Mouse (Mus musculus): ENCODE data around the gene Pogz. TPM values are rescaled to one million over a fixed set of nuclear protein-coding genes. Genes with fewer than 3 reads are reported as not detected.
"Not testable (repeated sequence)": the region's sequence is repeated elsewhere in the genome, so short reads cannot be mapped to it uniquely, and the experiment has no call there.

The Pogz gene
- polyA plus RNA-seq, 2 experiments from 2014 or later: 21.3 to 22.0 TPM

DNA sequence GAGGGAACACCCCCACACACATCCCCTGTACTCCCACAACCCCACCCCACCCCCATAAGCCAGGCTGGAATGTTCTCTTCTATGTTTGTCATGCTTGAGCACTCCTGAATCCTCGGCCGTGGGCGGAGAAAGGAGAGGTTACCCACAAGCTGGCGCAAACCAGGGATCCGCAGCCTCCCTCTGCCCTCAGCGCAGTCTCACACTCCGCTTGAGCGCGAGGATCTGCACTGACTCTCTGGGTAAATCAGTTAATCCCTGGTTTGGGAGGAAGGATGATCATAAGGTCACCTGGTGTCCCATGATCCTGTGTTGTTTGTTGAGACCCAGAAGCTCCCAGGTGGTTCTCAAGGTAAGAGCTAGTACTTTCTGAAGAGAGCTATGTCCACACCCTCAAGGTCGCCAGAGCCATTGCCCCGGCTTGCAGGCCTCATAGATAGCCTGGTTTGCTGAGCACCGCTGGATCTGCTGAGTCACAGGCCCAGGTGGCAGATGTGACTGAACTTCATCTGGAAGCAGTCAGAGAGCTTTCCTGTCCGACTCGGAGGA lies 80.5 kb downstream of the Pogz start:
- ATAC-seq: no peak

DNA sequence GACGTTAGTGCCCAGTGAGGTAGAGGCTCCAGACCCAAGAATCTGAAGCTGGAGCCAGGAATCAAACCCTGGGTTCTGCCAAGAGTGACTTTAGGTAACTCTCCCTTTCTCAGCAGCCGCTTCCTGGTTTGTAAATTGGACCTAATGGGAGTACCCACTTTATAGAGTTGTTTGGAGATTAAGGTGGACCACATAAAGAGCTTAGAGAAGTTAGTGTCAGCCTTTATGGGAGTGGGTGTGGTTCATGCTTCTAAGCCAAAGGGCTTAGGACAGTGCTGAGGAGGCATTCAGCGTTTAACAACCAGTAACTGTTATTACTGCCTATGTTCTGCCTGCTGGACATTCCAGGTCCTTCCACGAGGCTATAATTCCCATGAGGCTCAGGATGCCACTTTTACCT lies 81.5 kb downstream of the Pogz start:
- no peak for ATAC-seq

DNA sequence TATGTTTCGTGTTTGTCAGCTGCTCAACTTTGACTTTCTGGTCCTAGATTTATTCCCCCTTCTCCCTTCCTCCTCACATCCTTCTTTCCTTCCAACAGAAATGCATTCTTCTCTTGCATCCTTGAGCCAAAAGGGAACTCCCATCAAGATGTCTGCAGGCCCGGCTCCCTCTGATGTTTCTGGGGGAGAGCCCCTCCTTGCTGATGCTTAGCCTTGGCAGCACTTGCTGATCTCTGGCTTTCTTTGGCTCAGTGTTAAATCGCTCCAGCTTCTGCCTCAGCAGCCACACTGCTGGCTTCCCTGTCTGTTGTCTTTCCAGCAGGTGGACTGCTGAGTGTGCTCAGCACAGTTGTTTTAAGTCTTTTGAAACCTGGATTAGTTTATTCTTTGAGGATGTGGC lies 83.7 kb downstream of the Pogz start:
- ATAC-seq: no peak

GRCm38 (mm10) chr3:94922333-94922732 lies 85.0 kb downstream of the Pogz start:
- no peak for ATAC-seq

DNA sequence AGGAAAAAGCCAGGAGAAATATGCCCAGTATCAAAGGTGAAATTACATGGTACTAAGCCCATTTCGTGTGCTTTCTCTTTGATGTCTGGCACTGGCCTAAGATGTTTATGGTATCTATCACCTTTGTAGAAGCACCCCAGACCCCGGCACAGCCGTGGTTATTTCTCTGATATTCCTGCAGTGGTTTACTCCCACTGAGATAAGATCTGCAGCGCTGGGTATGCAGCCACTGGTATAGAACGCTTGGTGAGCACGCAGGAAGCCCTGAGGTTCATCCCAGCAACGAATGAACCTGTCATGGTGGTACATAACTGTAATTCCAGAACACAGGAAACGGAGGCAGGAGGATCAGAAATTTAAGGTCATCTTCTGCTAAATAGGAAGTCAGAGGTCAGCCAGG lies 87.3 kb downstream of the Pogz start:
- no peak for ATAC-seq

- not testable (repeated sequence) for ATAC-seq
Observed at GRCm38 (mm10) chr3:94926301-94926736, 89.0 kb downstream of the Pogz start.

DNA sequence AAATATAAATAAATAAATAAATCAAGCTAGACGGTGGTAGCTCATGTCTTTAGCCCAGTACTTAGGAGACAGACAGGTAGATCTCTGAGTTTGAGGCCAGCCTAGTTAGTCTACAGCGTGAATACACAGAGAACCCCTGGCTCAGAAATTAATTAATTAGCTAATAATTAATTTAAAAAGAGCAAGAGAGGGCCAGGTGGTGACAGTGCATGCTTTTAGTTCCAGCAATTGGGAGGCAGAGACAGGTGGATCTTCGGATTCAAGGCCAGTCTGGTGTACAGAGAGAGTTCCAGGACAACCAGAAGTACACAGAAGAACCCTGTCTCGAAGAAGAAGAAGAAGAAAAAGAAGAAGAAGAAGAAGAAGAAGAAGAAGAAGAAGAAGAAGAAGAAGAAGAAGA lies 91.6 kb downstream of the Pogz start:
- not testable (repeated sequence) for ATAC-seq

GRCm38 (mm10) chr3:94930386-94931266 lies 93.3 kb downstream of the Pogz start:
- not testable (repeated sequence) for ATAC-seq

DNA sequence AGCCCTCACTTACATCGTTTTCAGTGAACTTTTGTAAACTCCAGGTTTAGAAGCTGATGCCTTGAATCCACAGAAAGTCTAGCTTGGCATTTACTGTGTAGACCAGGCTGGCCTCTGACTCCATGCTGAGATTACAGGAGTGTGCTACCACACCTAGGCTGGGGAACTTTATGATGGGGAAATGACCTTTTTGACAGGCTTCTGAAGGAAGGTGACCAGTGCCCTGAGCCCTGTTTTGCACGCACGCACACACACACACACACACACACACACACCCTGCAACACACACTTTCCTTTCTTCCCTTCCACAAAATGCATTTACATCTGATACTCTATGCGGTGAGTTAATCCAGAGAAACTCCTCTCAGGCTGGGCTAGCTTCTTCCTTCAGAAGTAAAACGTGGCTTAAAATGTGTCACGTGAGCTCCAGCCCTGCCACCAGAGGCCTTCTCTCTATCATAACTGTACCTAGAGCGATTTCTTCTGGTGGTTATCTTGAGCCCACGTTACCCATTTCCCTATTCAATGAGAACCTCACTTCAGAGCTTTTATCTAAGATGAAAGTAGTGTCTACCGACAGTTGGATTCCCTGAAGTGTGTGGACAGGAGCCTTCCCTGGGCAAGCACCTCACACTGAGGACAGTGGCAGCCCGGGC lies 94.2 kb downstream of the Pogz start:
- ATAC-seq: not testable (repeated sequence)

Other genes starting within 250 kb of the Pogz start
- not detected for gene Gm10972, start 194.5 kb upstream of the Pogz start, polyA plus RNA-seq (2017; shearing (Covaris generic))
- gene Tuft1, start 178.7 kb upstream of the Pogz start, polyA plus RNA-seq (2017; shearing (Covaris generic)): 1 to 10 TPM; 2.1 to 6.8 TPM
- not detected for gene Selenbp2, start 144.0 kb upstream of the Pogz start, polyA plus RNA-seq (2017; shearing (Covaris generic))
- under 1 TPM in 1 of 2 experiments, not detected in 1; 0.26 TPM for gene Cgn, start 51.1 kb upstream of the Pogz start, polyA plus RNA-seq (2017; shearing (Covaris generic))
- gene Psmb4, start 49.4 kb downstream of the Pogz start, polyA plus RNA-seq (2017; shearing (Covaris generic)): 100 to 1,000 TPM; 114 to 155 TPM
- 1 to 10 TPM; 4.6 to 5.2 TPM for gene Selenbp1, start 95.5 kb downstream of the Pogz start, polyA plus RNA-seq (2017; shearing (Covaris generic))
- gene Rfx5, start 116.5 kb downstream of the Pogz start, polyA plus RNA-seq (2017; shearing (Covaris generic)): 10 to 100 TPM in 1 of 2 experiments, 1 to 10 TPM in 1; 9.4 to 10.9 TPM
- gene Pi4kb, start 137.2 kb downstream of the Pogz start, polyA plus RNA-seq (2017; shearing (Covaris generic)): 10 to 100 TPM in 1 of 2 experiments, 1 to 10 TPM in 1; 9.4 to 17.1 TPM
- gene Zfp687, start 177.9 kb downstream of the Pogz start, polyA plus RNA-seq (2017; shearing (Covaris generic)): 10 to 100 TPM; 10.9 to 24.0 TPM
- 100 to 1,000 TPM; 171 to 277 TPM for gene Psmd4, start 205.0 kb downstream of the Pogz start, polyA plus RNA-seq (2017; shearing (Covaris generic))